In the genomic region with DNA sequence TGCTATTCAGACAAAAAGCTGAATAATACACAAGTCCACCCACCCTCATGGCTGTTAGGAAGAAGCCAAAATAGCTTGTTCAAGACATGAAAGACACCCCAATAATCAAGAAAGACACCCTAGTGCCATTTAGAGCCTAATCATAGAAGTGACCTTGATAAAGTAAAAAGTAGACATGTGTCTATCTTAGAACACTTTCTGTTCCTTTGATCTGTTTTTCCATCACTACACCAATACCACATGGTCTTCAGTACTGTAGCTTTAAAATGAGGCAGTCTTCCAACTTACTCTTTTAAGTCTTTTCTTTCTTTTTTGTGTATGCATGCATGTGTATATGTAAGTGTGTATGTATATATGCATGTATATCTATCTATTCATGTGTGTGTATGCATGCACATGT, we compare ENCODE assay signal across 18 mouse cellular contexts.
"Had no signal": no experiment of that assay in that cellular context is flagged by ENCODE, and none has a peak within 500 bp of the region (broad histone marks: within the 10 kb centered on the region; RNA-seq: fewer than 3 reads in every experiment).

No protein-coding gene starts in this region.

- H3K27ac ChIP-seq: kidney, postnatal 0 days; left cerebral cortex, adult 2 months; limb, embryonic 12.5 days; limb, embryonic 15.5 days; stomach, embryonic 15.5 days had no signal

- DNase-seq: kidney, adult 2 months; kidney, postnatal 25 days; layer of hippocampus, postnatal 36 days; left cerebral cortex, postnatal 4 days; lung, adult 2 months; lung, postnatal 14 days; lung, postnatal 4 days; midbrain, embryonic 14.5 days; right cerebral cortex, postnatal 4 days; spleen, adult 18-20 months; thymus, postnatal 36 days had no signal

- H3K4me3 ChIP-seq: left cerebral cortex, adult 2 months; limb, embryonic 12.5 days; limb, embryonic 15.5 days; liver, embryonic 12.5 days; stomach, embryonic 15.5 days had no signal

- H3K9ac ChIP-seq: limb, embryonic 12.5 days; limb, embryonic 15.5 days; liver, embryonic 12.5 days; stomach, embryonic 15.5 days had no signal

- H3K4me2 ChIP-seq: limb, embryonic 12.5 days; limb, embryonic 15.5 days; midbrain, embryonic 11.5 days; stomach, embryonic 15.5 days had no signal

- H3K36me3 ChIP-seq: limb, embryonic 12.5 days; limb, embryonic 15.5 days; liver, embryonic 12.5 days; stomach, embryonic 15.5 days had no signal

- H3K9me3 ChIP-seq: limb, embryonic 12.5 days; limb, embryonic 15.5 days; liver, embryonic 12.5 days; stomach, embryonic 15.5 days had no signal

- H3K27me3 ChIP-seq: limb, embryonic 12.5 days; limb, embryonic 15.5 days; stomach, embryonic 15.5 days had no signal

- H3K4me1 ChIP-seq: stomach, embryonic 15.5 days had no signal
